Mouse (Mus musculus) MEL (cell line): ENCODE measurements around the gene Clic4. TPM values are rescaled to one million over a fixed set of nuclear protein-coding genes. Genes with fewer than 3 reads are reported as not detected.

ENCODE experiments used
- DNase-seq: peaks from one replicate; pipeline ENCODE4 v3.0.0; 2011; ENCODE audit warnings: low read depth, low spot score
- H3K27ac ChIP-seq: 2 replicates; pipeline ENCODE4 v1.5.1; 2012; ENCODE audit warnings: low read depth, mild to moderate bottlenecking, control low read depth, low read length, moderate library complexity; ENCODE audit not compliant: control insufficient read depth
- H3K27me3 ChIP-seq, 2 experiments: fragments of 150-350 bp in 1 of 2; sonication (generic) in 1 of 2; 2 replicates each; pipeline ENCODE4 v1.6.1; 2012; ENCODE audit warnings: low read length in 2 of 2, mild to moderate bottlenecking in 2 of 2, improper control_type of control experiment in 1 of 2, moderate library complexity in 1 of 2; ENCODE audit not compliant: insufficient read depth in 2 of 2, control insufficient read depth in 1 of 2
- H3K36me3 ChIP-seq, 2 experiments: 2 replicates each; pipeline ENCODE4 v1.6.1; 2012 to 2014; ENCODE audit warnings: low read length in 2 of 2, improper control_type of control experiment in 1 of 2, inconsistent platforms in 1 of 2, mild to moderate bottlenecking in 1 of 2; ENCODE audit not compliant: insufficient read depth in 2 of 2, control insufficient read depth in 1 of 2
- H3K4me1 ChIP-seq, 2 experiments: fragments of 150-350 bp in 1 of 2; sonication (generic) in 1 of 2; 2 replicates each; pipeline ENCODE4 v1.6.1; 2012; ENCODE audit warnings: low read length in 2 of 2, improper control_type of control experiment in 1 of 2, mild to moderate bottlenecking in 1 of 2; ENCODE audit not compliant: insufficient read depth in 2 of 2, control insufficient read depth in 1 of 2
- H3K4me3 ChIP-seq, 2 experiments: fragments of 150-350 bp in 1 of 2; sonication (generic) in 1 of 2; 2 replicates each; pipeline ENCODE4 v1.5.1; 2012; ENCODE audit warnings: low read depth in 2 of 2, low read length in 2 of 2, mild to moderate bottlenecking in 2 of 2, moderate library complexity in 2 of 2, control low read depth in 1 of 2, improper control_type of control experiment in 1 of 2; ENCODE audit not compliant: control insufficient read depth in 1 of 2, insufficient read depth in 1 of 2
- H3K79me2 ChIP-seq: 2 replicates; pipeline ENCODE4 v1.6.1; 2012; ENCODE audit warnings: mild to moderate bottlenecking, low read length, moderate library complexity; ENCODE audit not compliant: control insufficient read depth, poor library complexity, insufficient read depth
- H3K9ac ChIP-seq: 2 replicates; pipeline ENCODE4 v1.6.1; 2012; ENCODE audit warnings: low read depth, mild to moderate bottlenecking, control low read depth, low read length, moderate library complexity; ENCODE audit not compliant: control insufficient read depth, poor library complexity, severe bottlenecking
- H3K9me3 ChIP-seq: fragments of 150-350 bp; sonication (generic); replicated peaks from 2 replicates; pipeline ENCODE4 v1.6.1; 2012; ENCODE audit warnings: mild to moderate bottlenecking, low read length, improper control_type of control experiment, moderate library complexity; ENCODE audit not compliant: insufficient read depth
- CTCF ChIP-seq, 3 experiments: IDR thresholded peaks in 2 of 3; conservative IDR thresholded peaks in 1 of 3; 2 replicates each; pipeline ENCODE4 v1.5.1; 2011 to 2012; ENCODE audit warnings: low read length in 3 of 3, low read depth in 2 of 3, mild to moderate bottlenecking in 2 of 3, improper control_type of control experiment in 1 of 3, inconsistent platforms in 1 of 3, mixed read lengths in 1 of 3, moderate library complexity in 1 of 3; ENCODE audit not compliant: control insufficient read depth in 1 of 3, insufficient read depth in 1 of 3, poor library complexity in 1 of 3, severe bottlenecking in 1 of 3
- MAFK ChIP-seq: IDR thresholded peaks from 2 replicates; pipeline ENCODE4 v1.6.1; 2011; ENCODE audit warnings: low read depth, mild to moderate bottlenecking, low read length, improper control_type of control experiment, borderline replicate concordance
- MEF2A ChIP-seq: IDR thresholded peaks from 2 replicates; pipeline ENCODE4 v1.6.1; 2014; ENCODE audit warnings: low read depth, mild to moderate bottlenecking, inconsistent platforms, low read length, improper control_type of control experiment; ENCODE audit not compliant: poor library complexity, insufficient replicate concordance, severe bottlenecking; ENCODE audit errors: extremely low read depth
- NRF1 ChIP-seq: IDR thresholded peaks from 2 replicates; pipeline ENCODE4 v1.6.1; 2014; ENCODE audit warnings: low read depth, mild to moderate bottlenecking, inconsistent platforms, low read length, improper control_type of control experiment, moderate library complexity; ENCODE audit not compliant: poor library complexity, insufficient read depth, severe bottlenecking
- POLR2A ChIP-seq, 2 experiments: IDR thresholded peaks; 2 replicates each; pipeline ENCODE4 v1.6.1; 2011 to 2012; ENCODE audit warnings: low read length in 2 of 2, mild to moderate bottlenecking in 2 of 2, control low read depth in 1 of 2, improper control_type of control experiment in 1 of 2, low read depth in 1 of 2, moderate library complexity in 1 of 2; ENCODE audit not compliant: control insufficient read depth in 1 of 2, insufficient read depth in 1 of 2, poor library complexity in 1 of 2
- POLR2AphosphoS2 ChIP-seq: IDR thresholded peaks from 2 replicates; pipeline ENCODE4 v1.6.1; 2011; ENCODE audit warnings: low read length, improper control_type of control experiment
- RAD21 ChIP-seq: IDR thresholded peaks from 2 replicates; pipeline ENCODE4 v1.6.1; 2011; ENCODE audit warnings: mild to moderate bottlenecking, low read depth, low read length, improper control_type of control experiment
- SIN3A ChIP-seq: IDR thresholded peaks from 2 replicates; pipeline ENCODE4 v1.6.1; 2012; ENCODE audit warnings: low read length, improper control_type of control experiment, inconsistent platforms
- SMC3 ChIP-seq: IDR thresholded peaks from 2 replicates; pipeline ENCODE4 v1.6.1; 2011; ENCODE audit warnings: low read depth, low read length, improper control_type of control experiment
- TAL1 ChIP-seq: IDR thresholded peaks from 2 replicates; pipeline ENCODE4 v1.6.1; 2012; ENCODE audit warnings: mild to moderate bottlenecking, inconsistent platforms, low read length, moderate library complexity, mixed read lengths
- TBP ChIP-seq: IDR thresholded peaks from 2 replicates; pipeline ENCODE4 v1.8.0; 2011; ENCODE audit warnings: low read depth, low read length, improper control_type of control experiment
- TCF12 ChIP-seq: IDR thresholded peaks from 2 replicates; pipeline ENCODE4 v1.6.1; 2014; ENCODE audit warnings: low read depth, mild to moderate bottlenecking, inconsistent platforms, low read length, improper control_type of control experiment, moderate library complexity
- USF2 ChIP-seq, 2 experiments: IDR thresholded peaks; 2 replicates each; pipeline ENCODE4 v1.6.1; 2011 to 2012; ENCODE audit warnings: improper control_type of control experiment in 2 of 2, low read length in 2 of 2, borderline replicate concordance in 1 of 2, inconsistent platforms in 1 of 2, low read depth in 1 of 2, mild to moderate bottlenecking in 1 of 2; ENCODE audit not compliant: insufficient read depth in 1 of 2
- ZC3H11A ChIP-seq: IDR thresholded peaks from 2 replicates; pipeline ENCODE4 v1.6.1; 2012; ENCODE audit warnings: low read depth, mild to moderate bottlenecking, inconsistent platforms, low read length, improper control_type of control experiment
- ZKSCAN1 ChIP-seq: IDR thresholded peaks from 2 replicates; pipeline ENCODE4 v1.6.1; 2012; ENCODE audit warnings: low read depth, mild to moderate bottlenecking, inconsistent platforms, low read length, improper control_type of control experiment, moderate library complexity
- ZMIZ1 ChIP-seq: IDR thresholded peaks from 2 replicates; pipeline ENCODE4 v1.6.1; 2012; ENCODE audit warnings: low read depth, mild to moderate bottlenecking, inconsistent platforms, low read length, improper control_type of control experiment, moderate library complexity
- ZNF384 ChIP-seq: IDR thresholded peaks from 2 replicates; pipeline ENCODE4 v1.6.1; 2012; ENCODE audit warnings: low read depth, mild to moderate bottlenecking, inconsistent platforms, low read length, improper control_type of control experiment
- polyA plus RNA-seq, 2 experiments: library from polyadenylated mRNA; stranded (reverse) in 1 of 2; unstranded in 1 of 2; fragments of >175 nt in 1 of 2; fragments of >200 nt in 1 of 2; gene quantifications; 2 replicates each; pipeline versions ENCODE4 v1.2.1 to v1.2.4; 2012; ENCODE audit warnings: low replicate concordance in 2 of 2, low read depth in 1 of 2; ENCODE audit not compliant: insufficient read length in 2 of 2, insufficient read depth in 1 of 2, missing spikeins in 1 of 2
- total RNA-seq: library from RNA; depleted of rRNA; stranded (reverse); fragments of 300-350 nt; gene quantifications from 2 replicates; pipeline ENCODE4 v1.2.3, GENCODE M21; 2012

The Clic4 gene
- total and polyA plus RNA-seq, 3 experiments, result 32.9 to 274 (median 83.8) TPM

GRCm38 (mm10) chr4:135272640-135273306 is at the start of gene Clic4 (continued):
- TF ChIP-seq NRF1 (peak; percentile 34; the same call in 1 of the 2 replicates), MAFK (no peak), ZNF384 (no peak), CTCF (IDR thresholded peaks at IDR 0.05 in 2 of 3, conservative IDR thresholded peaks at IDR 0.05 in 1 of 3; ENCODE audit: control insufficient read depth in 1 of 3, insufficient read depth in 1 of 3, low read depth in 2 of 3, low read length in 3 of 3, poor library complexity in 1 of 3, severe bottlenecking in 1 of 3) (no peak)

GRCm38 (mm10) chr4:135317966-135318365 is 45.4 kb upstream of the Clic4 start:
- H3K36me3 ChIP-seq, result peaks cover 0 to 12% of the 10 kb centered on the region in 2 experiments; a peak in 3 of 4 replicates
- H3K4me1 ChIP-seq, result peaks cover 0 to under 1% of the 10 kb centered on the region in 2 experiments; a peak in 1 of 4 replicates
- peak; percentile 84 for DNase-seq
- no peak overlapping the region for H3K4me3 ChIP-seq
- no peak overlapping the region for H3K27ac ChIP-seq
- no peak overlapping the region for H3K9ac ChIP-seq
- no peaks in the 10 kb centered on the region for H3K27me3 ChIP-seq
- H3K79me2 ChIP-seq, result no peaks in the 10 kb centered on the region; the same call in 1 of the 2 replicates
- no peaks in the 10 kb centered on the region for H3K9me3 ChIP-seq
- TF ChIP-seq RAD21 (peak; percentile 89), POLR2AphosphoS2 (peak; percentile 46; the same call in 1 of the 2 replicates), ZKSCAN1 (no peak), TCF12 (no peak), SIN3A (no peak), SMC3 (peak; percentile 94), POLR2A (IDR thresholded peaks at IDR 0.05; ENCODE audit: control insufficient read depth in 1 of 2, insufficient read depth in 1 of 2, low read depth in 1 of 2, low read length in 2 of 2, poor library complexity in 1 of 2) (peak in 1 of 2 experiments; percentile 21; a peak in 1 of 4 replicates), ZNF384 (no peak), TAL1 (no peak), USF2 (IDR thresholded peaks at IDR 0.05; ENCODE audit: borderline replicate concordance in 1 of 2, insufficient read depth in 1 of 2, low read depth in 1 of 2, low read length in 2 of 2) (no peak), MEF2A (no peak), ZC3H11A (peak; percentile 95), ZMIZ1 (no peak), CTCF (IDR thresholded peaks at IDR 0.05 in 2 of 3, conservative IDR thresholded peaks at IDR 0.05 in 1 of 3; ENCODE audit: control insufficient read depth in 1 of 3, insufficient read depth in 1 of 3, low read depth in 2 of 3, low read length in 3 of 3, poor library complexity in 1 of 3, severe bottlenecking in 1 of 3) (peak; percentile 79 to 95 (median 90)), TBP (0 out of 2 replicates have a peak, but pooled peaks have one; percentile 18)
